Mouse (Mus musculus): ENCODE results near the gene Fktn.
"Not testable (repeated sequence)": the region's sequence is repeated elsewhere in the genome, so short reads cannot be mapped to it uniquely, and the experiment has no call there.

The Fktn gene

GRCm38 (mm10) chr4:53772004-53772403 is 58.2 kb downstream of the Fktn start:
- DNase-seq: no peak

- DNase-seq: no peak
These were observed 60.1 kb downstream of the Fktn start for GRCm38 (mm10) chr4:53773911-53774310.

GRCm38 (mm10) chr4:53781396-53781795 is 67.6 kb downstream of the Fktn start:
- no peak for DNase-seq

GRCm38 (mm10) chr4:53782216-53783070 is 68.6 kb downstream of the Fktn start:
- no peak for DNase-seq

GRCm38 (mm10) chr4:53785746-53786398 is 72.1 kb downstream of the Fktn start:
- no peak for DNase-seq

- DNase-seq: no peak
These were observed 73.1 kb downstream of the Fktn start for GRCm38 (mm10) chr4:53786851-53787250.

- DNase-seq: no peak
These were observed 75.5 kb downstream of the Fktn start for GRCm38 (mm10) chr4:53789346-53789745.

GRCm38 (mm10) chr4:53794257-53794966 is 80.6 kb downstream of the Fktn start:
- DNase-seq: no peak

- DNase-seq: no peak
These were observed 81.3 kb downstream of the Fktn start for GRCm38 (mm10) chr4:53795086-53795485.

- DNase-seq: no peak
These were observed 81.9 kb downstream of the Fktn start for GRCm38 (mm10) chr4:53795706-53796105.

- no peak for DNase-seq
These were observed 83.3 kb downstream of the Fktn start for GRCm38 (mm10) chr4:53796865-53797772.

GRCm38 (mm10) chr4:53798896-53799676 is 85.3 kb downstream of the Fktn start:
- DNase-seq: no peak

- DNase-seq: no peak
These were observed 86.0 kb downstream of the Fktn start for GRCm38 (mm10) chr4:53799753-53800152.

- DNase-seq: not testable (repeated sequence)
These were observed 89.9 kb downstream of the Fktn start for GRCm38 (mm10) chr4:53803674-53804073.

GRCm38 (mm10) chr4:53806428-53806827 is 92.6 kb downstream of the Fktn start:
- DNase-seq: not testable (repeated sequence)

- no peak for DNase-seq
These were observed 104.5 kb downstream of the Fktn start for GRCm38 (mm10) chr4:53818320-53818719.

GRCm38 (mm10) chr4:53823697-53824096 is 109.9 kb downstream of the Fktn start:
- DNase-seq: no peak

- no peak for DNase-seq
These were observed 111.0 kb downstream of the Fktn start for GRCm38 (mm10) chr4:53824831-53825230.

- DNase-seq: peak; percentile 66
These were observed 112.2 kb downstream of the Fktn start, which contains the start of gene Tmem38b for GRCm38 (mm10) chr4:53825821-53826605. Gene Tmem38b (plus strand): TSS chr4:53826045.

GRCm38 (mm10) chr4:53826641-53827248 is 112.9 kb downstream of the Fktn start:
- no peak for DNase-seq

Data from cerebellum, adult 11 months (tissue).